Mouse (Mus musculus) erythroid progenitor cell, adult 5-6 weeks (primary cell): ENCODE measurements around the gene H2al1h. TPM values are rescaled to one million over a fixed set of nuclear protein-coding genes. Genes with fewer than 3 reads are reported as not detected.

ENCODE experiments used
- total RNA-seq, 2 experiments: library from RNA; stranded (forward) in 1 of 2; stranded (reverse) in 1 of 2; fragments of 150-400 nt in 1 of 2; fragments of 186-747, 209-891 nt in 1 of 2; gene quantifications; 2 replicates each; pipeline versions ENCODE4 v1.2.3 to v1.2.4; 2015 to 2017; ENCODE audit warnings: low replicate concordance in 2 of 2

Gene H2al1h
- total RNA-seq, 2 experiments from 2014 or later = not detected

Other genes starting within 250 kb of the H2al1h start
- gene H2al1a, start 22.2 kb upstream of the H2al1h start, total RNA-seq (2015; ENCODE audit: low replicate concordance) = not detected in 2 replicates
- gene H2al1a, start 22.2 kb upstream of the H2al1h start, total RNA-seq (2017; ENCODE audit: low replicate concordance) = not detected in 2 replicates
- not detected in 2 replicates for gene H2al1b, start 19.1 kb upstream of the H2al1h start, total RNA-seq (2015; ENCODE audit: low replicate concordance)
- gene H2al1b, start 19.1 kb upstream of the H2al1h start, total RNA-seq (2017; ENCODE audit: low replicate concordance) = not detected in 2 replicates
- not detected in 2 replicates for gene H2al1c, start 15.8 kb upstream of the H2al1h start, total RNA-seq (2015; ENCODE audit: low replicate concordance)
- not detected in 2 replicates for gene H2al1c, start 15.8 kb upstream of the H2al1h start, total RNA-seq (2017; ENCODE audit: low replicate concordance)
- not detected in 2 replicates for gene H2al1d, start 12.7 kb upstream of the H2al1h start, total RNA-seq (2015; ENCODE audit: low replicate concordance)
- gene H2al1d, start 12.7 kb upstream of the H2al1h start, total RNA-seq (2017; ENCODE audit: low replicate concordance) = not detected in 2 replicates
- gene H2al1e, start 9.6 kb upstream of the H2al1h start, total RNA-seq (2015; ENCODE audit: low replicate concordance) = not detected in 2 replicates
- not detected in 2 replicates for gene H2al1e, start 9.6 kb upstream of the H2al1h start, total RNA-seq (2017; ENCODE audit: low replicate concordance)
- gene H2al1f, start 6.3 kb upstream of the H2al1h start, total RNA-seq (2015; ENCODE audit: low replicate concordance) = not detected in 2 replicates
- gene H2al1f, start 6.3 kb upstream of the H2al1h start, total RNA-seq (2017; ENCODE audit: low replicate concordance) = not detected in 2 replicates
- gene H2al1g, start 3.2 kb upstream of the H2al1h start, total RNA-seq (2015; ENCODE audit: low replicate concordance) = not detected in 2 replicates
- gene H2al1g, start 3.2 kb upstream of the H2al1h start, total RNA-seq (2017; ENCODE audit: low replicate concordance) = not detected in 2 replicates
- gene H2al1i, start 3.2 kb downstream of the H2al1h start, total RNA-seq (2015; ENCODE audit: low replicate concordance) = not detected in 2 replicates
- gene H2al1i, start 3.2 kb downstream of the H2al1h start, total RNA-seq (2017; ENCODE audit: low replicate concordance) = not detected in 2 replicates
- gene H2al1j, start 6.3 kb downstream of the H2al1h start, total RNA-seq (2015; ENCODE audit: low replicate concordance) = not detected in 2 replicates
- gene H2al1j, start 6.3 kb downstream of the H2al1h start, total RNA-seq (2017; ENCODE audit: low replicate concordance) = not detected in 2 replicates